Mouse (Mus musculus) thymus, adult 2 months (tissue): ENCODE data around the gene Adamts2.

Experiments used
- CTCF ChIP-seq: fragments of 200-500 bp; IDR thresholded peaks from 2 replicates; pipeline ENCODE4 v1.5.1; 2012; ENCODE audit warnings: mild to moderate bottlenecking, control low read depth, low read length, moderate library complexity, borderline replicate concordance; ENCODE audit not compliant: control insufficient read depth, poor library complexity, insufficient read depth; ENCODE audit errors: extremely low read depth
- POLR2A ChIP-seq: fragments of 200-500 bp; IDR thresholded peaks from 2 replicates; pipeline ENCODE4 v1.6.1; 2012; ENCODE audit warnings: mild to moderate bottlenecking, low read length, control low read depth, moderate library complexity; ENCODE audit not compliant: control insufficient read depth, poor library complexity, insufficient read depth; ENCODE audit errors: extremely low read depth

- TF ChIP-seq CTCF (no peak), POLR2A (no peak)
Observed at GRCm38 (mm10) chr11:50699971-50700370, 98.1 kb downstream of the Adamts2 start.
